Mouse (Mus musculus) cortical plate, adult 2 months (tissue): ENCODE results near the gene Hspb1. TPM values are rescaled to one million over a fixed set of nuclear protein-coding genes. Genes with fewer than 3 reads are reported as not detected.
A peak's percentile ranks its signal among the peaks of the same experiment; 100 is the strongest.

Source experiments
- H3K27ac ChIP-seq: fragments of 200-500 bp; 2 replicates; pipeline ENCODE4 v1.5.1; 2012; ENCODE audit warnings: low read length, control low read depth, inconsistent platforms; ENCODE audit not compliant: insufficient read depth
- H3K4me1 ChIP-seq: fragments of 200-500 bp; 2 replicates; pipeline ENCODE4 v1.6.1; 2011; ENCODE audit warnings: low read length; ENCODE audit not compliant: control insufficient read depth, insufficient read depth
- H3K4me3 ChIP-seq: fragments of 200-500 bp; 2 replicates; pipeline ENCODE4 v1.5.1; 2011; ENCODE audit warnings: mild to moderate bottlenecking, low read length, control low read depth; ENCODE audit not compliant: insufficient read depth
- CTCF ChIP-seq: fragments of 200-500 bp; IDR thresholded peaks from 2 replicates; pipeline ENCODE4 v1.5.1; 2011; ENCODE audit warnings: mild to moderate bottlenecking, control low read depth, low read length; ENCODE audit not compliant: insufficient read depth; ENCODE audit errors: extremely low read depth
- POLR2A ChIP-seq: fragments of 200-500 bp; IDR thresholded peaks from 2 replicates; pipeline ENCODE4 v1.6.1; 2011; ENCODE audit warnings: mild to moderate bottlenecking, low read length, control low read depth; ENCODE audit not compliant: insufficient read depth; ENCODE audit errors: extremely low read depth
- polyA plus RNA-seq: library from polyadenylated mRNA; depleted of rRNA; stranded (reverse); fragments of >200 nt; gene quantifications from 2 replicates; pipeline ENCODE4 v1.2.3, GENCODE M21; 2012; rRNA removed

Hspb1 gene
- polyA plus RNA-seq, 1 experiment, result 27.8 TPM

DNA sequence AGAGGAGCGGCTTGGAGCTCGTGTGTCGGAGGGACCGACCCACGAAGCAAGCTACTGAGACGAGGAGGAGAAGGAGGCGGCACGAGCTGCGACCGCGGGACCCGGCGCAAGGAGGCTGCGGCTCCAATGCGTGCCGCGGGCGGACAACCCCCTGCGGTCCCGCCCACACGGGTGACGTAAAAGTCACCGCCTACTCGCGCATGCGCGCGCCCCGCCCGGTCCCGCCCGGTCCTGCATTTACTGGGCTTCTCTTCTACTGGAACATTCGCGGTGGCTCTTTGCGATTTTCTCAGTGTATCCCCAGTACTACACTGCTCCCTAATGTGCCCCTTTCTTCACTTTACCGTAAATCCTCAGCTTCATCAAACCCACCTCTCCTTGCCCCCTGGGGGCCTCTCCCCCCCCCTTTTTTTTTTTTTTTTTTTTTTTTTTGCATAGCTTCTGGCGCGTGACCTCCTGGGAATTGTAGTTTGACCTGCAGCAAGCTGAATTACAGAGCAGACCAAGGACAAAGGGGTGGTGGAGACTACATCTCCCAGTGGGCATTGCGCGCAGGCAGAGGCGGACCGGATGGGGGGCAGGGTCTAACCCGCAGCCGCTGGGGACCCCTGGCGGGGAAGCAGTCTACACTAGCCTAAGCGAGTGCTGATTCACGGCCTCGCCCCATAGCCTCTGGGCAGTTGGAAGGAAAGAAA is 46.9 kb downstream of the Hspb1 start, which contains the start of gene Ywhag:
TSS of gene Ywhag (minus strand) at position 136 of the 695 bp plus-strand sequence.
- TF ChIP-seq POLR2A (peak; percentile 98), CTCF (peak; percentile 46)
- peak within 1 kb of the TSS; percentile 92 for H3K27ac ChIP-seq
- H3K4me3 ChIP-seq, result peak within 1 kb of the TSS; percentile 96

DNA sequence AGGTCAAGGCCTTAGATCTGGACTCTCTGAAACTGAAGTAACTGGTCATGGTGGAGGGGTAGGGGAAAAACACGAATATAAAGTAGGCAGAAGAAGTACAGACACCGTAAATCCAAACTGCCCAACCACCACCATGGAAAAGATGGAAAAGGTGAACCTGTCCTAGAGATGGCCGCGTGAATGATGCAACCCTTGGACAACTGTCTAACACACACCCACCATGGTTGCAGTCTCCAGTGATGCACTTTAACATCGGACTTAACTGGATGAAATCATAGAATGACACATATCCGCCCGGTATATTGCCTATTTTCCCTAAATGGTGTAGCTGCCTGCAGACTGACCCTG is 47.4 kb downstream of the Hspb1 start:
- H3K4me1 ChIP-seq, result peaks cover 2% of the 10 kb centered on the region
- H3K4me3 ChIP-seq, result peak overlapping the region; percentile 96
- TF ChIP-seq CTCF, result no peak
- TF ChIP-seq POLR2A, result no peak
- peak overlapping the region; percentile 75 for H3K27ac ChIP-seq

More for the DNA sequence above, 46.9 kb downstream of the Hspb1 start, which contains the start of gene Ywhag:
- peaks cover 2% of the 10 kb centered on the region for H3K4me1 ChIP-seq

- H3K4me3 ChIP-seq, result no peak overlapping the region; the same call in 1 of the 2 replicates
- TF ChIP-seq CTCF (no peak), POLR2A (no peak)
- H3K27ac ChIP-seq, result peak overlapping the region; percentile 75; the same call in 1 of the 2 replicates
- H3K4me1 ChIP-seq, result peaks cover 2% of the 10 kb centered on the region
These were observed 48.0 kb downstream of the Hspb1 start for GRCm38 (mm10) chr5:135935641-135936190.

Other genes with a start within 250 kb of the Hspb1 start
- 92.8 and 98.0 TPM in 2 replicates for gene Por, start 217.9 kb upstream of the Hspb1 start, polyA plus RNA-seq
- gene Tmem120a, start 143.5 kb upstream of the Hspb1 start, polyA plus RNA-seq, result 14.4 and 15.4 TPM in 2 replicates
- gene Styxl1, start 109.5 kb upstream of the Hspb1 start, polyA plus RNA-seq, result 0.13 TPM in 2 replicates
- gene Mdh2, start 109.4 kb upstream of the Hspb1 start, polyA plus RNA-seq, result 486 and 499 TPM in 2 replicates
- gene Srrm3, start 81.0 kb upstream of the Hspb1 start, polyA plus RNA-seq, result 80.9 and 84.8 TPM in 2 replicates
- 516 and 534 TPM in 2 replicates for gene Ywhag, start 46.7 kb downstream of the Hspb1 start, polyA plus RNA-seq
- 2.7 and 3.7 TPM in 2 replicates for gene Ssc4d, start 86.6 kb downstream of the Hspb1 start, polyA plus RNA-seq
- 0.08 TPM in 1 of 2 replicates, not detected in the other for gene Zp3, start 92.2 kb downstream of the Hspb1 start, polyA plus RNA-seq
- 8.9 and 9.6 TPM in 2 replicates for gene Dtx2, start 106.9 kb downstream of the Hspb1 start, polyA plus RNA-seq
- gene Upk3b, start 150.6 kb downstream of the Hspb1 start, polyA plus RNA-seq, result 0.04 TPM in 1 of 2 replicates, not detected in the other
- gene Upk3bl, start 166.6 kb downstream of the Hspb1 start, polyA plus RNA-seq, result 0.45 and 0.61 TPM in 2 replicates
- 6.5 and 7.4 TPM in 2 replicates for gene Rasa4, start 196.0 kb downstream of the Hspb1 start, polyA plus RNA-seq
- 121 and 126 TPM in 2 replicates for gene Polr2j, start 228.7 kb downstream of the Hspb1 start, polyA plus RNA-seq
- gene Lrwd1, start 248.2 kb downstream of the Hspb1 start, polyA plus RNA-seq, result 18.2 and 19.8 TPM in 2 replicates
- gene Alkbh4, start 248.2 kb downstream of the Hspb1 start, polyA plus RNA-seq, result 10.4 and 11.3 TPM in 2 replicates